ENCODE assay signal across 8 mouse cellular contexts in the genomic region with DNA sequence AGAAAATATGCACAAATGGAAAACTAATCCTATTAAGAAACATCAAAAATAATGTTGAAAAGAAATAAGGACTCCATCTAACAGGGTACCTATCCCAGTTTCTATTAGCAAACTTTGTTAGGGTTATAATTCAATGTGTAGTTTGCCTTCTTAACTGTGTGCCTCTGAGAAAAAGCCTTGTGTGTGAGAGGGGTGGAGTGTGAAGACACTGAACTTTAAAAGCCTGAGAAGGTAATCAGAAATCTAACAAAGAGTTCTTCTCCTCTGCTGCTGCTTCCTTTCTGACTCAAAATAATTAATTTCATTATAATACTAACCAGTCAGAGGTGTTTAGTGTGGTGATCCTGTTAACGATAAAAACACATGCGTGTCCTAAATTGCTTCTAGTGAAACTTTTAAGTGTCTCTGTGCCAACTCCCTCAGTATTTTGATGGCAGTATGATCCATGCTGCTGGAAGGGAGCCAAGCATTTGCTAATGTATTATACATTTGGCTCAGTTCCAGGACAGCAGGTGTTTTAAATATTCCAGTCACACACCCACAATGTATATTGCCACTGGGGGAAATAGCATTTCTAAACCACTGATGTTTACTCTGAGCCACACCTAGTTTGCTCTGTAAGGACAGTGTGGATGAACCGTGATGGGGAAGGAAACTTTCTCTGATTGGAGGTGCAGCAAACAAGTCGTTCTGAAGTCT.
DNase-seq lines count a peak whose midpoint lies in the region; ATAC-seq lines count a peak whose summit lies in the region.

No protein-coding gene starts in this region.

- WGBS in heart, embryonic 12.5 days: 38% methylated on average over 4 of the region's 4 CpGs
- WGBS in forebrain, embryonic 13.5 days: 18% methylated on average over 4 of the region's 4 CpGs
- 55% methylated on average over 4 of the region's 4 CpGs for WGBS in midbrain, embryonic 12.5 days
- WGBS in liver, embryonic 11.5 days: 68% methylated on average over 4 of the region's 4 CpGs

- no peak for DNase-seq in heart, postnatal 25 days (ENCODE audit: low spot score)
- peak; percentile 70 for DNase-seq in A20 (ENCODE audit: low read depth, low spot score)
- no peak for DNase-seq in thymus, postnatal 0 days (ENCODE audit: low spot score)
- DNase-seq in yolk sac, embryonic 10.5 days (ENCODE audit: low spot score): no peak
- no peak for DNase-seq in liver, embryonic 11.5 days (ENCODE audit: low spot score)

- H3K27ac ChIP-seq in heart, embryonic 12.5 days (ENCODE audit: poor library complexity, severe bottlenecking): peak overlapping the region; percentile 57; the same call in 1 of the 2 replicates
- no peak overlapping the region for H3K27ac ChIP-seq in forebrain, embryonic 13.5 days
- no peak overlapping the region for H3K27ac ChIP-seq in midbrain, embryonic 12.5 days (replicated peaks)
- no peak overlapping the region for H3K27ac ChIP-seq in liver, embryonic 11.5 days (ENCODE audit: low read depth, low read length)

- intact Hi-C loops in heart, postnatal 25 days (cut with DNase I): loop anchor here (2.0 kb wide), 1 partner anchor 33 kb away; no protein-coding TSS in a partner anchor

- peaks cover 30% of the 10 kb centered on the region for H3K4me1 ChIP-seq in heart, embryonic 12.5 days (replicated peaks)
- H3K4me1 ChIP-seq in forebrain, embryonic 13.5 days: peaks cover 30% of the 10 kb centered on the region
- H3K4me1 ChIP-seq in midbrain, embryonic 12.5 days: peaks cover 29% of the 10 kb centered on the region
- peaks cover 2% of the 10 kb centered on the region; the same call in 1 of the 2 replicates for H3K4me1 ChIP-seq in liver, embryonic 11.5 days (replicated peaks; ENCODE audit: control insufficient read depth, insufficient read depth, low read length)

- H3K36me3 ChIP-seq in heart, embryonic 12.5 days: no peaks in the 10 kb centered on the region
- H3K36me3 ChIP-seq in forebrain, embryonic 13.5 days (ENCODE audit: poor library complexity, severe bottlenecking): no peaks in the 10 kb centered on the region
- H3K36me3 ChIP-seq in midbrain, embryonic 12.5 days: no peaks in the 10 kb centered on the region
- H3K36me3 ChIP-seq in liver, embryonic 11.5 days (ENCODE audit: control insufficient read depth, insufficient read depth, low read length): no peaks in the 10 kb centered on the region

- no peak overlapping the region for H3K4me2 ChIP-seq in heart, embryonic 12.5 days
- H3K4me2 ChIP-seq in forebrain, embryonic 13.5 days: no peak overlapping the region
- no peak overlapping the region for H3K4me2 ChIP-seq in midbrain, embryonic 12.5 days (replicated peaks)
- H3K4me2 ChIP-seq in liver, embryonic 11.5 days: no peak overlapping the region

- no peak overlapping the region for H3K4me3 ChIP-seq in heart, embryonic 12.5 days
- no peak overlapping the region for H3K4me3 ChIP-seq in forebrain, embryonic 13.5 days
- H3K4me3 ChIP-seq in midbrain, embryonic 12.5 days: no peak overlapping the region
- H3K4me3 ChIP-seq in liver, embryonic 11.5 days (ENCODE audit: low read depth, low read length): no peak overlapping the region

- H3K27me3 ChIP-seq in heart, embryonic 12.5 days (replicated peaks): no peaks in the 10 kb centered on the region
- no peaks in the 10 kb centered on the region for H3K27me3 ChIP-seq in forebrain, embryonic 13.5 days
- H3K27me3 ChIP-seq in midbrain, embryonic 12.5 days: no peaks in the 10 kb centered on the region
- H3K27me3 ChIP-seq in liver, embryonic 11.5 days (replicated peaks; ENCODE audit: control insufficient read depth, insufficient read depth, low read length): no peaks in the 10 kb centered on the region

- no peaks in the 10 kb centered on the region for H3K9me3 ChIP-seq in heart, embryonic 12.5 days (replicated peaks)
- no peaks in the 10 kb centered on the region for H3K9me3 ChIP-seq in forebrain, embryonic 13.5 days (replicated peaks)
- no peaks in the 10 kb centered on the region for H3K9me3 ChIP-seq in midbrain, embryonic 12.5 days
- H3K9me3 ChIP-seq in liver, embryonic 11.5 days (ENCODE audit: control insufficient read depth, low read length): no peaks in the 10 kb centered on the region

- no peak for ATAC-seq in heart, embryonic 12.5 days (ENCODE audit: insufficient number of reproducible peaks, low FRiP score)
- peak; percentile 74 for ATAC-seq in forebrain, embryonic 13.5 days
- 0 out of 2 replicates have a peak, but pooled peaks have one; percentile 27 for ATAC-seq in midbrain, embryonic 12.5 days (ENCODE audit: low FRiP score, low read depth)
- no peak for ATAC-seq in liver, embryonic 11.5 days (replicated peaks; ENCODE audit: low FRiP score)

- no peak overlapping the region for H3K9ac ChIP-seq in heart, embryonic 12.5 days
- H3K9ac ChIP-seq in forebrain, embryonic 13.5 days: no peak overlapping the region
- H3K9ac ChIP-seq in midbrain, embryonic 12.5 days (replicated peaks): no peak overlapping the region
- H3K9ac ChIP-seq in liver, embryonic 11.5 days (ENCODE audit: low read depth, low read length): no peak overlapping the region

Comparison
In these comparisons a context has a peak if more than half of its experiments do, and no peak if none do; other contexts are left out.
1. ATAC-seq: peak in forebrain, embryonic 13.5 days (single experiment) and midbrain, embryonic 12.5 days (single experiment); none in heart, embryonic 12.5 days (single experiment) and liver, embryonic 11.5 days (single experiment).